Mouse (Mus musculus) liver, postnatal 0 days (tissue): ENCODE measurements around the gene Stom.

Experiments
- CTCF ChIP-seq: sonication (generic); IDR thresholded peaks from 2 replicates; pipeline ENCODE4 v1.5.1; 2016; ENCODE audit warnings: antibody characterized with exemption, low read depth
- EP300 ChIP-seq: IDR thresholded peaks from 2 replicates; pipeline ENCODE4 v1.6.1; 2016; ENCODE audit warnings: antibody characterized with exemption, low read depth, mild to moderate bottlenecking

GRCm38 (mm10) chr2:35335620-35336019 lies 1.2 kb downstream of the Stom start:
- TF ChIP-seq CTCF (no peak), EP300 (no peak)
